Mouse (Mus musculus): ENCODE results near the gene Adarb2.

Adarb2 gene

DNA sequence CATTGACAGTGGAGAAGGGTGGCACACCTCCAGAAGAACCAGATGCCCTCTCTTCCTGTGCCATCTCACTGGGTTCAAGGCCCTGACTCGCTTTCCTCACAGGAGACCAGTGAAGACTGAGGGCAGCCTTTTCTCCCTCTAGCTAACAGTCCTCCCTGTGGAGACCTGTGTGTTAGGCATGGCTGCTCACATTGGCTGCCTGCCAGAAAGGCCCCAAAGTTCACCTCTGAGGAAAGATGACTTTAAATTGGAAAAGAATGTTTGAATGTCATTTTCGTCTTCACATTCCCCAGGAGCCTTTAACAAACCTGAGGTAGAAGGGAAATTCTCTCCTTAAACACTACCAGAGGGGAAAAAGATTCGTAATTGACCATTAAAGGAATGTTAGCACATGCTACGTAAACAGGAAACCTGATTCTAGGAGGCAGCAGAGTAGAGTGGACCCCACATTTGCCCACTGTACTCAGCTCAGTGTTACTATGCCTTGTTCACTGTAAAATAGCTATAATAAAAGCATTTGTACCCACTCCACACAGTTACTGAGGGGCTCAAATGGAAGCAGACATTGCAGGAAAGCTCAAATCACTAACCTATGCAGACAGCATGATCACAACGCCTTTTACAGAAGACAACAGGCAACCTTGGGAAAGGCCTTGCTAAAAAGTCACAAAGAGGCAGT, 285.2 kb downstream of the Adarb2 start:
- no peak for DNase-seq (ENCODE audit: low spot score)

DNA sequence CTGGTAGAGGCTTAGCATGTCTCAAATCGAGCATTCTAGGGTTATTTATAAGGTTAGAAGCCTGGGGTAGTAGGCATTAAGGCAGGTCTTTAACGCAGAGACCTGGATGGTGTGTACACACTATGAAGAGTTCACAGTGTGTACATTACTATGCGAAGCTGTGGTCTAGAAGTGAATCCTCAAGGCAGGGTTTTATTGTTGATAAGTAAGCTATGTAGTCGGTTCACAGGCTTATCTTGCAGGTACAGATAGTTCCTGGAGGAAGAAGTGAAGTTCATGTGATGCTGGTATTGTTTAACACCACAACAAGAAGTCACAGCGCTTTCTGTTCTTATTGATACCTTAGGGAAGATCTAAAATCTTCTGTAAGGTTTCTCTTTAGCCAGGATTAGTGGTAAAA, 290.7 kb downstream of the Adarb2 start:
- no peak for DNase-seq (ENCODE audit: low spot score)

DNA sequence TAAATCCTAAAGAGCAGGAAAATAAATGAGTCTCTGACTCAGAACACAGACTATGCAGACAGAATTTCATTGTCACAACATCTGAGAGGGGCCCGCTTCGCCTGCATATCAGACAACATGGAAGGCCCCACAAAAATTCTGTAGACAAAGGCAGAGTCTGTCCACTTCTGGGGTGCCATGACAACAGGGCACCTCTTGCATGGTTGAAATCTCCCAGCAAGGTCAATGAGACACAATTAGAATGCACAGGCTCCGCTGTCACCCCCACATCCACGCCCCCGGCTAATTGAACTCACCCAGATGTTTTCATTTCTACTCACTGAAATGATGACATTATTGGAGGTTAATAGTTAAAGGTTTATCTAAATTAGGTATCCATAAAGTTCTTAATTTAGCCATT, 296.9 kb downstream of the Adarb2 start:
- no peak for DNase-seq (ENCODE audit: low spot score)

DNA sequence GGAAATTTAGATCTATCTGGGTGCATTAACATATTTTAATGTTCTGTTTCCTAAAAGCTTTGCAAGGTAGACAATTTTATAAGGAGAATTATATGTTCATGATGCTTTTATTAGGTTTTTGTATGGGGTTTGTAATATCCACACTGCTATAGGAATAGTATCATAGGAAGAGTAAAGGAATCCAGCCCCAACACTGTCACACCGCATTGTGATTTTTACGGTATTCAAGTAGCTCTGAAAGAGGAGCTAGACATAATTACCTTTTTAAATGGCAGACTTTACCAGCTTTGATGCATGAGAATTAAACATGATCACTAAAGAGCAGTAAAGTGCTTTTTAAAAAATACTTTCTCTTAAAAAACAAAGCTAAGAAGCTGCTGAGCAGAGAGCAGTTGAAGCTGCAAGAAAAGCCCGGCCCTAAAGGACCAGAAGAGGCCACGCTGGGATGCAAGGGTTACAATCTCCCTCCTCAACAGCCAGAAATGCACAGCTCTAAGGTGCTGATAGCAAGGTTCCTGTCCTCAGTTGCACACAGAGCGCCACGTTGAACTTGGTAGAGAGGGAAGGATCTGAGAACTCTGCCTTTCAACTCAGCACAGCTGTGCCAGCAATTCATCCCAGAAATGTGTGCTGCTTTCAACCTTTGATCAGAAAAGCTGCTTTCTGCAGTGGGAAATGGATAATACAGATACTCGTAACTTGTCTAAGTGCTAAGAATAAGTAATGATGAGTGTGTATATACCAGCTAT, 308.6 kb downstream of the Adarb2 start:
- DNase-seq (ENCODE audit: low spot score) = no peak

DNA sequence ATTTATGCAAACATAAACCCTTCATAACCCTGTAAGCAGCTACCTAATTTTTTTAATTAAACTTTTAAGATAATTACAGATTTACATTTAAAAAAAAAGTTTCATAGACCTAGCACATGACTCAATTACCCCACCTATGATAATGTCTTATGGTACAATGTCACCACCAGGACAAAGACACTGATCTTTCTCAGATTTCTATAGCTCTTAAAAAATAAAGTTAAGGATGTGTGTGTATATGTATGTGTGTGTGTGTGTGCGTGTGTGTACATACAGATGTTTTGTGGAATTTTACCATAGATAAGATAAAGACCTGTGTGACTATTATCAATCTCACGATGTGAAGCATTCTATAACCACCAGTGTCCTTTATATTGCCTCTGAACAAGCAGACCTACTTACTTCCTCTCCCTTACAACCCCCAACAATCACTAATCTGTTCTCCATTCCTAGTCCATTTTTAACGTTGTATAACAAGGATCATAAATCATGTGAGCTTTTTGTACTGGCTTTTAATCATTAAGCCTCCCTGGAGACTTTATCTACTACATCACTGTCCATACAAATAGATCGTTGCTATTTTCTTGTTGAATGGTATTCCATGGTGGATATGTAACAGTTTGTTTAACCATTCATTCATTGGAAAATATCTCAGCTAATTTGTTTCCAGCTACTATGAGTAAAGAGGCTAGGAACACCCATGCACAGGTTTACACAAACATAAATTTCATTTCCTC, 313.5 kb downstream of the Adarb2 start:
- no peak for DNase-seq (ENCODE audit: low spot score)

DNA sequence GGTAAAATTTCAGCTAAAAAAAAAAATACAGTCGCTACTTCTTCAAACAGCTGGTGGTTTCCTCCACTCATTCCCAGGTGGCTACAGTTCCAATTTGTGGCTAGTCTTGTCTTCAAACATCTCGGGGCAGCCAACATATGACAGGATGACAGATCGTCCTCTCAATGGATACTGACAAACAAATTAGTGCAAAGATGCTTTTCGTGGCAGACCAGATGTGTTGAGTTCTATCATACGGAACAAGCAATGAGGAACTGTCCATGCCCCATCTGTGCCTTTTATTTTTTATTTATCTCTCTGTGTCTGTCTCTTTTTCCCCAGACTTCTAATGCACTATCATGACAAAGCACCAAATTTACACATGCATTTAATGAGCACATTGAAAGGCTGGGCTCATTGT, 316.5 kb downstream of the Adarb2 start:
- no peak for DNase-seq (ENCODE audit: low spot score)

DNA sequence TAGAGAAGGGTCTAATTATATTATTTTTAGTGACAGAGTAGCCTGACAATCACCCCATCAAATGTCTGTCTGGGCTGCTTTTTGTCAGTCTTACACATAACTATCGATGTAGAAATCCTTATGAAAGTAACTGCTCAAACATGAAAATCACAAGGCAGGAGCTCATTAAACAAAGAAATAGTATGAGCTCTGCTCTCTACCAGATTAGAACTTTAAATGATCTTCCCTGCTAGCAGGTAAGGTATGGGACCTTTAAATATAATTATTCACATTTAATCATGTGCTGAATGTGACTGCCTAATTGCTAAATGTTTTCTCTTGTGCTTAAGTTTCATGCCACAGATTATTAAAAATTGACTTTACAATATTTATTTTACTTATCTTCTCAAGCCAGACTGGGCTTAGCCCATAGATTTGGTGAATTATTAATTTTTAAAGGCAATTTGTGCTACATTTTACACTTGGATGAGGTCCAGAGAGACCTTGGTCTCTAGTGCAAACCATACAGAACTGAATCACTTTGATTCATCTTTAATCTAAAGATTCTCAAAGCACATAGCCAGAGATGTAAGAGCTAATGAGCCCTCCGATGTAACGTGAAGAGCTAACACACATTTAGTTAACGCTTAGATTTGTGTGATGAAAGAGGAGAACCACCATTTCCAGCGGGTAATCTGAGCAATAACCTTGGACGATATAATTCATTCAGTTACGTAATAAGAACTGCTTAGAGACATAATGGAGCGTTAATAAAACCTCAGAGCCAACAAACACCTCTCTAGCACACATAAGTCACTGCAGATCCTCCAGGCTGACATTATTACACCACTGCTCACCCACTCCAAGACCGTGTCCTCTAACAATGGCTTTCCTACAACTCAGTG, 323.3 kb downstream of the Adarb2 start:
- no peak for DNase-seq (ENCODE audit: low spot score)

DNA sequence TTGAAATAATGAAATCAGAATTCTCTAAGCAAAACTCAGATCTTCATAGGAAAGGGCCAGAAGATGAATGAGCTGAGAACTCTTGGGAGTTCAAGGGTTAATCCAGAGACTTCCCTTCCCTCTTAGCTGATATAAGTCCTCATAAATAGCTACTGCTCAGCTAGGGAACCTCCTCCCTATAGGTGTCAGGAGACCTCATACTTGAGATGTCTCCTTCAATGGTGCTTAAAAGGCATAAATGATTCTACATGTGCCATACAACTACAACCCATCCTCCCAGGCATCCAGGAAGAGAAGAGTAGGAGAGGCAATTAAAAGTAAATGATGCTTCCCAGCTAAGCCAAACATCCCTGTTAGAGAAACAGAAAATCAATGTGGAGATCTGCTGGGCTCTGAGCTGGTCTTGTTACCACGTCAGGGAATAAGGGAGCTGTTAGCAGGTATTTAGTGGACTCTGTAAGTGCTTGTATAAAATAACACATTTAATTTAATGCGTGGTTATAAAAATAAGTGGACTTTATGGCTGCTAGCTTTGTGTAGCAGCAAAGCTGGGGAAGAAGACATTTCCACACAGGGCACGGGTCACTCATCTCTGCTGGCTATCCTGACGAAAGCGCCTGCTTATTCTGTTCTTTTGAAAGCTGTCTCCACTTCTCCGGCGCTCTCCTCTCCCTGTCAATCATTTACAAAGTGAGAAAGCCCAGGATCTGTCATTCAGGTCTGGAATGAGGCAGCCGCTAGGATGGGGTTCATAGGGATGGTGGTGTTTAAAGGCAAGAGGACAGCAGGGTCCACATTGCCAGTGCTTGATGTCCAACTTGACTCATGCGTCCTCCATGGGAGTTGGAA, 331.8 kb downstream of the Adarb2 start:
- no peak for DNase-seq (ENCODE audit: low spot score)

DNA sequence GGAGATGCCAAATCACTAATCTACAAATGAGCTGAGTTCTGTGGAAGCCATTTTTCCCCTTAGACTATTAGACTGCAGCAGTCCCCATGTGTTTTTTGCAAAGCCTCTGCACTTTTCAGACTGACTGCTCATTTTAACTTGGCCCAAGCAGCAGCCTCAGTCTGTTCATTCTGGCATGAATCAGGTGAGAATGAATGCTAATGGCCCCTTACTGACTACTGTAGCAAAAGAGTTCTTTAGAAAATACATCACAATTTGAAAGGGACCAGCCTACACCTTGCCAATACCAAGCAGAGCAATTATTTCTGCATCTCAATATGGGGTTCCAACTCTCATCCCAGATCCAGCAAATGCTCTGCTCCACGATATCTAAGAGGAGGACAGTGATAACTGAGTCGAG, 335.8 kb downstream of the Adarb2 start:
- DNase-seq (ENCODE audit: low spot score) = no peak

DNA sequence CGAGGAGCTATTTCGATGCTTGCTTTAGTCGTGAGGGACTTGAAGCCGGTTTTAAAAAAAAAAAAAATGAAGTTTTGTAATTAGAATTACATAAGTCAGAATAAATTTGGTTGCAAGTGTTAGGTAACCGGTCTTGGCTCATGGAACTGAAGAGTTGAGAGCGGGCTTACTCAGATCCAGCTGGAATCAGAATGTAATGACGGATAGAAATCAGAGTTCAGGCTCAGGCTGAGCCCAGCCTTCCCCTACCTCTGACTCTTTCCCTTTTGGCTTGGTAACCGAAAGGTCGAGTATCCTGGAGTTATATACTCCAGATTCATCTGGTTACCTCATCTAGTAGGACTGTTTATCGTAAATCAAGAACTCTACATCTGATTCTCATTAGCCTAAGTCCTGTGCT, 336.2 kb downstream of the Adarb2 start:
- DNase-seq (ENCODE audit: low spot score) = no peak

DNA sequence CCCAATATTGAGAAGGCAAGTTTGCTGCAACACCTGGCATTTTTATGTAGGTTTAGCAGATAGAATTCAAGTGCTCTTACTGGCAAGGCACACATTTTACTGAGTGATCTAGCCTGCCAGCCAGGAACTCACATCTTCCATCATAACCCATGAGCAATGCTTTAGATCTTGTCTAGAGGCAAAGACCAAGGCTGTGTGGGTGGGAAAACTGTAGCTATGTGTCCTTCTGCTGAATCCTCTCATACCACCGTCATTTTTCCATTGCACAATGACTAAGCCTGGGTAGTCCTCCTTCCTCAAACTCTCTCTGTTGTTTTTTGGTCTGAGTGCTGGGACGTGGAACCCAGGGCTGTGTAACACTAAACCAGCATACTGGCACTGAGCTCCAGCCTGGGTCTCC, 340.0 kb downstream of the Adarb2 start:
- no peak for DNase-seq (ENCODE audit: low spot score)

DNA sequence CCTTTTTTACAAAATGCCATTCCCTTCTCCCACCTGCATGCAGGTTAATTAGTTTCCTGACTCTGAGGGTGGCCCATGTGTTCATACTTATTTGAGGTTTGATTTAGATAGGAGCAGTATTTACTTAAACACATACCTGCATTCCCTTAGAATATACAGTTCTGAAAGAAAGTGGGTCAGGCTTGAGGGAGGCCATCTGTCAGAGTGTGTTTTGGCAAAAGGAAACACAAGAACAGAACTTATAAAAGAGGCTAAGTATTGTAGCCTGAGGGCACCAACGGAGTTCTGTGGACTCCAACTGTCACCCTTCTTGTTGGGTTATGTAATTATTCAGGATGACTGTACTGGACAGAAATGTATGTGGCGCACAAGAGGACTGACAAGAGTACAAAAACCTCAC, 349.6 kb downstream of the Adarb2 start:
- DNase-seq (ENCODE audit: low spot score) = no peak

DNA sequence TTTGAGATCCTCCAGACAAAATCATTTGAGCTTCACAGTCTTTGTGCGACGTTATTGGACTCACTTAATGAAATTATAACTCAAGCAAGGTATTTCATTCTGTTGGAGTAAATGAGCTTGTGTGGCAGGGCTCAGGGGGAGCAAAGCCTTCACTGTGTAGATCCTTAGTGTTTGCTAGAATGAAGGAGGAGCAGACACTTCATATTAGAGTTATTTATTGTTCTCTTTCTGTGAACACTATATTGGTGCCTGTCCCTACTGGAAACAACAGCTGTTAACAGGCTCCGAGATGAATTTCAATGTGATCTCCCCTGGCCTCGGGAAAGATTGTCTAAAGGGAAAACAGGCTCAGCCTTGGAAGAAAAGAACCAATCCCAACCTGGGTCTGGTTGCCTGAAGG, 355.1 kb downstream of the Adarb2 start:
- DNase-seq (ENCODE audit: low spot score) = no peak

DNA sequence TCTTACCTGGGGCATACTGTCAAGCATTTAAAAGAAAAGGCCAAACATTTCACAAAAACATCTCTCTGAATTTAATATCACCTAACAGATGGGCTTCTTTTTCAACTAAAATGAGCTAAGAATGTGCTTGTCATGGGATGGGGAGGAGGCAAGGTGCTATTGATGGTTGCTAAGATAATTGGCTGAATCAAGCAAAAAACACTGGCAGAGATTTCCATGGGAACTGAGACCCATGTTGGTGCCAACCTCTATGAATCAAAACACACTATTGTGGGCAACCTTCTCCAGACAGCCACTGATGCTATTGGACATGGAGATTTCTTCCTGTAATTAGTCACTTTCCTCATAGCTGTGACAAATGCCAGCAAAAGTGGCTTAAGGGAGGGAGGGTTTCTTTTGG, 357.8 kb downstream of the Adarb2 start:
- DNase-seq (ENCODE audit: low spot score) = no peak

DNA sequence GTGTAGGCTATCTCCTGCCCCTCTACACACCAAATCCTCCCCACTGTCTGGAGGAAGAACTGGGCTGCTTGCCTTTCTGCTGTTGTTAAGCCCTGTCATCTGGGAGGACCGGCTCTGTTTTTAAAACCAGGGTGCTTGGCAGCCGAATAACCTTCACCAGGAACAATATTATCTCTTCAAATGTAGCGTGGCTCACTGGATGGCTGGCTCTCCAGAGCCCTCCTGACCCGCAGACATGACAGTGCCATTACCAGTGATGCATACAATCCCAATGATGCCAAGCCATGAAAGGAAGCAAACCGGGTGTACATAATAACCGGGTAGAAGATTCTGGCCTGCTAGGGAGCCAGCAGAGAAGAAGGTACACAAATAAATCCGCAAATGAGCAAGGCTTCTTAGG, 360.5 kb downstream of the Adarb2 start:
- DNase-seq (ENCODE audit: low spot score) = no peak

DNA sequence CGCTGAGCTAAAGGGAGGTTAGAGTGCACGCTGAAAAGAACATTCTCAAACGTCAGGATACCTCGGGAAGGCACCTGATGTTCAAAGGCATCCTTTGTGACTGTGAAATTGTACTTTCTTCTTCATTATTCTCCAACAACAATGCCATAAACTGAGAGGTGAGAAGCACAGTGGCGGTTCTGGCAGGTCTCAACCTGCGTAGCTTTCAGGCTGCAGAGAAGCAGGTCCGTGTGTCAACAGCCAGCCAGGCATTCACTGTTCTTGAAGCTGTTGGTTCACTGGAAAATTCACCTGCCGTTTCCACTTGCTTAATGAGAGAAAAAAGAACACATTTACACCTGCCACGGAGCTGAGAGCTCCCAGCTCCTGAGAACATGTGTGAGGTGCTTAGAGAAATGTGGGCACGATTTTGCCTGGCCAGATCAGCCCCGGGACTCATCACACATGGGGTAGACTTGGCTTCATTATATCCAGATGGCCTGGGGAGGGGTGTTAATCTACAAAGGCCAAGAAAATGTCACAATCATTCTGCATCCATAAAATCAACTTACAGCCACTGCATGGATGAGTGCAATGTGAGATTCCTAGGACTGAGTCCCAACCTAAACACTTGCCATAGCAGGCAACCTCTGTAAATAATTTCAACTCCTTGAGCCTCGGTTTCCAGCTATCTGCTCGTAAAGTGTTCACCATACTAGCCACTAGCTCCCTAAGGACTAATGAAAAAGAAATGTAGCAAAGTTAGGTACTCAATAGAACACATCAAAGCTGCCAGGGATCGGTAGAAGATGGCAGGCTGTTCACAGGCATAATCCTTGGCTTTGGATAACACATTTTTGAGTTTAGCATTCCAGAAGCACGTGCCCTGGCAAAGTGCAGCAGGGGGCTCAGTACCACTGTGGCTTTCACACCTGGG, 364.7 kb downstream of the Adarb2 start:
- no peak for DNase-seq (ENCODE audit: low spot score)

DNA sequence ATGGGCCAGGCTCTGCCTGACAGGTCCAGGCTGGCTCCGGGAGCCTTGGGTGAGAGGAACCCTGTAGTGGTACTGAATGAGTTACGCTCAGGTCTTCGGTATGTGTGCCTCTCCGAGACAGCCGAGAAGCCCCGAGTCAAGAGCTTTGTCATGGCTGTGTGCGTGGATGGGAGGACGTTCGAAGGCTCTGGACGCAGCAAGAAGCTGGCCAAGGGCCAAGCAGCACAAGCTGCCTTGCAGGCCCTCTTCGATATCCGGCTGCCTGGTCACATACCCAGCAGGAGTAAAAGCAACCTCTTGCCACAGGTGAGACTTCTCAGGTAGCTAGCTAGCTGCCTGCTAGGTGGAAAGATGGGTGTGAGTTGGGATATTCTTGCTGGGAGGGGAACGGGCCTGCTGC, 367.6 kb downstream of the Adarb2 start:
- no peak for DNase-seq (ENCODE audit: low spot score)

DNA sequence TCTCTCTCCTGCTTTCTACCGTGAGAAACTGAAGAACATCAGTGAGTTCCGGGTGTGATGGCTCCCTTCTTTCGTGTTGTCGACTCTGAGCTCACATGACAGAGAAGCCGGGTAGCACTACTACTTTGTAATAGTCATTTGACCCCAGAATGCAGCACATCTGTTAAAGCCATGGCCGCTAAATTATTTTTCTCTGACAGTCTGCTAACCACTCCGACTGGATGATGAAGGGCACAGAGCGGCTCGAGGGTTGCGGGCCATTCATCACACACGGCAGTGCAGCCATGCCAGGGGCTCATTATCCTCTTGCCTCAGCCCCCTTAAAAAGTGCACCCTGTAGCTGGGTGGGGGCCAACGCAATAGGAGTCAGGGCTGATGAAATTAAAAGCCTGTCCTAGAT, 371.2 kb downstream of the Adarb2 start:
- no peak for DNase-seq (ENCODE audit: low spot score)

DNA sequence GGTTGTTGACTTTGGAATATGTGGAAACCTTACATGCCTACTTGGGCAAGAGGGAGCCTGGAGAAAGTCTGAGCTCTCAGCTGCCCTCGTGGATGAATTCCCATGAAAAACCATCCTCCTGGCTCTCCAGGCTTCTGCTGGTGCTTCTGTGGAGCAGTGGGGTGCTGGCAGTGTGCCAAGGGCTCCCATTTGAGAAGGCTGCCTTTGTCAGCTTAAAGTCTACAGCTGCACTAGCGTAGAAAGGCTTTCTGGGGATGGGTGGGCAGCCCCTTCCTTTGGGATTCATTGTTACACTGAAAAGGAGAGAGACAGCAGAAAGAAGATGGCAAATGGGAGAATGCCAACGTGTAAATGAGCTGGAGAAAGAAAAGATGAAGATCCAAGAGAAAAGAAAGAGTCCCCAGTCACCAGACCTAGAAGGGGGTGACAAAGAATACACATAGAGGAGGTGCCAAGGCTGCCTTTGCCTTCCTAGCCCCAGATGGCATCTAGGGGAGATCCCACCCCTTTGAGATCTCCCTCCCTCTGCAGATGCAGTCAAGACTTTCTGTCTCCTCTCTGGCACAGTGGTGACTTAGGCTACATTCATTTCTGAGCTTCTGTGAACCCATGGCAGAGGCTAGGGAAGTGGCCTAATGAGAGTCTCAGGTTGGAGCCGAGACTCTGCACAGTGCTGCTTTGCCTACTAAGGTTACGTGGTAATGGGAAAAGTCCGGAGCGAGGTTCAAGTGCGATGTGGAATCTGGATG, 381.8 kb downstream of the Adarb2 start:
- DNase-seq (ENCODE audit: low spot score) = no peak

DNA sequence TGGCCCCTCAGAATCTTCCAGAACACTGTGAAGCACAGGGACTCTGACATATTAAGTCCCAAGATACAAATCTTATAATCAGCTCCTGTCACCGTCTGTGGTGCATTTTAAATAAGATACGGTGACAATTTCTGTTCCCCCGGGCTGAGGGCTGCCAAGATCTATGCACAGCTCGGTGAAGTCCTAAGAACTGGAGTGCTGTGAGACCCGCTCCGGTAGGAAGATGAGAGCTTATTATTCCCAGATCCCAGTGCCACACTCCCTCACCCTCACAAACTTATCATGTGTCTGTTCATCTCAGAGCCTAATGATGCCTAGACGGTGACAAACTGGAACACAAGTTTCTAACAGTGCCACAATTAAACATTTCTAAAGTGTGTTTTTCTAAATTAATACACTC, 384.8 kb downstream of the Adarb2 start:
- DNase-seq (ENCODE audit: low spot score) = no peak

Measured in ovary, postnatal 14 days (tissue).